ENCODE assay signal across 14 mouse cellular contexts in the genomic region with DNA sequence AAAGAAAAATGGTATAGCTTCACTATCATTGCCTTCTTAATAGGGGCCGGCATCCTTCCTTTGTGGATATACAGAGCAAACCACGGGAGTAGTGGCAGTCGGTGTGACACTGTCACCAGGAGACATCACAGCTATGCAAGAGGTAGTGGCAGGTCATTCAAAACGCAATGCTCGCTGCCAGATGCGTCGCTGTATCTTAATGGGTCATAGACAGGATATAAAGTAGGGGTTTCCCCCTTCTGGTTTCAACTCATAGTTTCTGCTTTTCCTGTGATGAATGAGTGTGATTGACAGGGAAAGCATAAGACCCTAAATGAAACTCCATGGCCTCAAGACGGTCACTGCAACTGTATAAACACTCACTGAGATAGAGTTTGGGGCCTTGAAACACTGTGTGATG.
A peak's percentile ranks its signal among the peaks of the same experiment; 100 is the strongest.
DNase-seq lines count a peak whose midpoint lies in the region; ATAC-seq lines count a peak whose summit lies in the region.
"Had no signal": no experiment of that assay in that cellular context is flagged by ENCODE, and none has a peak within 500 bp of the region (broad histone marks: within the 10 kb centered on the region; RNA-seq: fewer than 3 reads in every experiment).

No protein-coding gene starts in this region.

- intact Hi-C loops in left cerebral cortex, postnatal 25 days (cut with DNase I) = no loop called here

- peak; percentile 58 to 64 for DNase-seq in B cell, adult 2 months
- DNase-seq in natural killer cell, adult 2 months (ENCODE audit: low spot score in 2 of 2) = peak; percentile 69 to 72
- DNase-seq in frontal cortex, postnatal 14 days (ENCODE audit: low spot score in 2 of 2) = no peak
- DNase-seq in ovary, postnatal 10 days (ENCODE audit: low spot score) = no peak
- no peak for DNase-seq in left cerebral cortex, postnatal 25 days (ENCODE audit: low spot score in 2 of 2)
- DNase-seq: adrenal gland, postnatal 14 days; cerebellum, postnatal 10 days; forebrain, postnatal 0 days; kidney, adult 18-20 months; thymus, adult 2 months had no signal

- peak; percentile 98 for ATAC-seq in CD4-positive, CD25-positive, alpha-beta regulatory T cell, adult 4 months
- peak; percentile 57 to 80 for ATAC-seq in hematopoietic stem cell, adult 5-6 weeks (replicated peaks in 1 of 2; ENCODE audit: insufficient read depth in 1 of 2, low FRiP score in 2 of 2, low TSS enrichment in 1 of 2, low read depth in 1 of 2, poor library complexity in 2 of 2, severe bottlenecking in 2 of 2)
- ATAC-seq: forebrain, postnatal 0 days; hindbrain, postnatal 0 days; midbrain, embryonic 13.5 days had no signal

Comparison
In these comparisons a context has a peak if more than half of its experiments do, and no peak if none do; other contexts are left out.
1. DNase-seq: peak in B cell, adult 2 months (2 of 2) and natural killer cell, adult 2 months (2 of 2); none in frontal cortex, postnatal 14 days (0 of 2), ovary, postnatal 10 days (single experiment) and left cerebral cortex, postnatal 25 days (0 of 2).